Mouse (Mus musculus) natural killer cell, adult 2 months (primary cell): ENCODE measurements around the gene Ttll1.

ENCODE experiments used
- DNase-seq, 2 experiments: peaks; one replicate each; pipeline ENCODE4 v3.0.0; 2022; ENCODE audit warnings: low spot score in 2 of 2

The Ttll1 gene

GRCm38 (mm10) chr15:83510805-83511405 lies at the start of gene Ttll1:
Gene Ttll1 (minus strand): TSS chr15:83510893.
- peak; percentile 92 to 95 for DNase-seq

DNA sequence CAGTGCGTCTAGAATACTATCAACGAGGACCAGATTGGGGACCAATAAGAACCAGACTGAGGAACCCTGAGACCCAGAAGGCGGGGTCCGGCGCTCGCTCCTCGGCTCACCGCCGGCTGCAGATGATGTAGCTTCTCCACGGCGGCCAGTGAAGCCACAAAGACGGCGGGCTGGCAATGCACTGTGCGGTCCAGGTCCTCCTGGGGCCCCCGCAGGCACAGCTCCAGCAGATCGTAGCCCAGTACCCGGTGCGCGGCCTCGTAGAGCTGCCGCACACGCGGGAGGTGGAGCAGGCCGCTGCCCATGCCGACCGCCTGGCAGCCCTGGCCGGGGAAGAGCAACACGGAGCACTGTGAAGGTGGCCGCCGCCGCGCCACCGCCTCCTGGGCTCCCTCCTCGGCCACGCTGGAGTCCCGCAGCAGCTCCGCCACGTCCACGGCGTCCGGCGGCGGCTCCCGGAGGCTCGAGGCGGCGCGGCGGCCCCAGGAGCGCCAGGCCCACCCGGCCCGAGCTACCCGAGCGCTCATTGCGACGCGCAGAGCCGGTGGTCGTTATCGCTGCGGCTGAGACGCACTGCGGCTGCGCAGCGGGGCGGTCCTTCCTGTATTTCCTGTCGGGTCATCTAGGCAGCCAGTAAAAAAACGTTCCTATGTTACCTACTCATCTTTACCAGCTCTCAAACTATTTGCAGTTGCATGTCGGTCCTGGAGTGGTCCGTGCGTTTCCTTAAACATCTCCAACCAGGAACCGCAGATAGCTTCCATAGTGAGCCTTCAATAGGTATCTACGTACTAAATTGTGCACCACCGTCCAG lies 44.7 kb upstream of the Ttll1 start:
- peak; percentile 78 to 84 for DNase-seq

- DNase-seq = no peak
Measured at GRCm38 (mm10) chr15:83553831-83554230, 43.1 kb upstream of the Ttll1 start.

- DNase-seq = no peak
Measured at GRCm38 (mm10) chr15:83550137-83550536, 39.4 kb upstream of the Ttll1 start.

GRCm38 (mm10) chr15:83547144-83547543 lies 36.5 kb upstream of the Ttll1 start:
- DNase-seq = no peak

DNA sequence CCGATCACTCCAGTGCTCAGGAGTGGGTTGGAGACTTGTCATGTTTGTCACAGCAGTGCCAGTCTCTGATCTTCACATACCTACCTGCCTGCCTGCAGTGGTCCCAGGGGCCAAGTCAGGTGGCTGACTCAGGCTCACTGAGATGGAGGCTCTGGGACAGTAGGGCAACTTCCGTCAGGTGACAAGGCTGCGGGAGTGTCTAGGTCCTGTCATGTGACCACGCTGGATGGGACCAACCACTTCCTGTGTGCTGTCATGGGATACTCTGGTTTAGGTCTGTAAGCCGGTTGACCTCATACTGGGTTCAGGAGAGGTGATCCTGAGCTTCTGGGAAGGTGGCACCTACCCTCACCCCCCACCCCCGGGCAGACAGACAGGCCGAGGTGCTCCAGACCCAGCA lies 35.3 kb upstream of the Ttll1 start:
- DNase-seq = no peak

DNA sequence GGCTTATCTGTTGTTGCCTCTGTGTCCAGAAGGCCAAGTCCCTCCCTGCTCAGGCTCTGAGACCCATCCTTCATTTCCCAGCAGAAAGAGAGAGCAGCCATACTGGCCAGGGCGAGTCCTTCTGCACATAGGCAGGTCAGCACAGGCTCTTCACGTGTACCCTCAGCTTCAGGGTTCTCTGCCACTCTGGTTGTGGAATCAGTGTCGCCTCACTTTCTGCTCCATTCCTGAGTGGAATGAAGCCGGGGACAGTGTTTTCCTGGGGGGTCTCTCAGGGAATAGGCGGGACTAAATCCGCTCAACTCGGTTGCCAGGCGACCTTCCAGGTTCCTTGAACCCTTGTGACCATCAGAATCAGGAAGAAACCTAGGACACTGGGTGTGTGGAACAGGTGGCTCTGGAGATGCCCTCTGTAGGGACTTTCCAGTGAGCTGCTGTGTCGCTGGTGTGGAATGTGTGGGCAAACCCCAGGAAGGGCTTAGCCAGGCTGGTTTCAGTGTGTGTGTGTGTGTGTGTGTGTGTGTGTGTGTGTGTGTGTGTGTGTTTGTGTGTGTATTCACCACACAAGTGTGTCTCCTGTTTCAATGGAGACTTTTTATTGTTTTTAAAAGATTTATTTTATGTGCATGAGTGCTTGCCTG lies 31.1 kb upstream of the Ttll1 start:
- DNase-seq = no peak

DNA sequence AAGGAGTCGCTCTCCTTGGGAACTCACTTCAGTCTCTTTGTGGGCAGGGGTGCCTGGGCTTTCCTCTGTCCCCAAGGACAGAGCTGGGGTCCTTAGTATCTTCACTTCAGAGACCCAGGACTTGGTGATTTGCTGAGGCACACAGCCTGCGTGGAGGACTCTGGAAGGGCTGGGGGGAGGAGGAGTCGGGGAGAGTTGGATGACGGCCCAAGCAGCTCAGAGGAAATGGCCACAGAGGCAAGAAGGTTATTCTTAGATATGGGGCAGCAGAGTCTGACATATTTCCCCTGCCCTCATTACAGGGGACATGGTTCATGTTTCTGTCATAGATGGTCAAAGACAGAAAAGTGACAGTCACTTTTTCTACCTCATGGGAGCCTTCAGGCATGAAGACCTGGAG lies 29.2 kb upstream of the Ttll1 start:
- no peak for DNase-seq

GRCm38 (mm10) chr15:83538855-83539254 lies 28.2 kb upstream of the Ttll1 start:
- DNase-seq = no peak

- DNase-seq = no peak
Measured at GRCm38 (mm10) chr15:83535890-83536231, 25.2 kb upstream of the Ttll1 start.

DNA sequence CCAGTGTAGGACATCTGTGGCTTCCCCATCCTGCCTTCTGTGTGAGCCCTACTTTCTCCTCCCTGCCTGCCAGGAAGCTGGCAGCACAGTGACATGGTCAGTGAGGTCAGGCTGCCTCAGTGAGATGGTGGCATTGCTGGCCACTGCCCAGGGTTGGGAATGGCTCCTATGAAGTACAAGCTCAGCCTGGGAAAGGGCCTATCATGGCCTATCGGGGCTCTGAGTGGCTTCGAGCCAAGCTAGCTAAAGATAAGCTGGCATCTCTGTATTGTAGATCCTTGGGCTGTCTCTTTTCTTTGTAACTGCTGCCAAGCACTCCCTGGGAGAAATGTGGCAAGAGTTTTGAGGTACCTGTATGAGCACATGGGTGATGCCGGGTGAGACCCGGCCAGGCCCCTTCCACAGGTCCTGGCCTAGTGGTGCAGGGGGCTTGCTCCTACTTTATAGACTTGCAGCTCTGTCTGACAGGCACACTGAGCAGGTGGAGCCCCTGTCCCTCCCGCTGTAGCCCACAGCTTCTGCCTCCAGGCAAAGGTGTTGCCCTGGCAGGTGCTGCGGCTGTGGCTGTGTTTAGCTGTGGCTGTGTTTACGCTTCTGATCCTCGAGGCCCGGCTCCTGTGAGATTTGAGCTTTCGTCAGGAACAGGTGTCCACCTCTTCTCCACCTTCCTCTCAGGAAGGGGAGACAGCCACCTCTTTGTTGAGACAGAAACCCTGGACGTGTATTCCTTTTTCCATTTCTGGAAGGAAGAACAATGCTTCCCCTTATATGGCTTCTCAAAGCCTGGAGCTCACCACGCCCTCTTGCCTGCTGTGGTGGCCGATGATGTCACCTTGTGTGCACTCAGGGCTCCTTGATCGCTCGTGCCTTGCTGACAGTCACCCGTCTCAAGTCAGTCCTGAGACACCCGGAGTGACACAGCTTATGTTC lies 24.5 kb upstream of the Ttll1 start:
- no peak for DNase-seq

DNA sequence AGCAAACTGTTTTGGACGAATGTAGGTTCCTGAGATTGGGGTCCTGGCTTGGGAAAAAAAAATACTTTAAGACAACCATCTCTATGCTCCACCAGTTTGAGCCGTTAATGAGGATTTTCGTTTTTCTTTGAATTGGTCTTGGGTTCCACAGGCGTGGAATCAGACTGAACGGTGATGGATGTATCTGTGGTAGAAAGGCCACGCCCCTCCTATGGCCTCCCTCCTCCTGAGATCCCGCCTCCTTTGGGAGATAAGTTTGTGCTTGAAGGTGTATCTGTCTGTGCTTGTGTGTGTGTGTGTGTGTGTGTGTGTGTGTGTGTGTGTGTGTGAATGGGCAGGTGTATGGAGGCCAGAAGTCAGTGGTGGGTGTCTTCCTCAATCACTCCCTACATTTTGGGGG lies 21.9 kb upstream of the Ttll1 start:
- no peak for DNase-seq

GRCm38 (mm10) chr15:83531961-83532469 lies 21.3 kb upstream of the Ttll1 start:
- DNase-seq = no peak

DNA sequence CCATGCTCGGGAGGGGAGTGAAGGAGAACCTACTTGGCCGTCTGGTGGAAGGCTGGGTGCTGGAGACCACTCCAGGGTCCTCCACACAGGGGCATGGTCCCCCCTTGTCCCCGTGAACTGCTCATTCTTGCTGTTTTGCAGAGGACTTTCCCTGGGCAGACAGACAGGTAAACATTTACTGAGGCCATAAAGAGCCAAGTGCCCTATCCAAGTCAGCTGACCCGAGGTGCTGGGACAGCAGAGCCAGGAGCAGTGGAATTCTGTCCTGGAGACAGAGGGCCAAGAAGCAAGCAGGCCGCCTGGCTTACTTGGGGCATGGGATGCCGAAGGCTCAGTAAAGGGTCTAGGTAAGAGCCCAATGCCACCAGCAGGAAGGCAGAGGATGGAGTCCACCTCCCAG lies 20.0 kb upstream of the Ttll1 start:
- no peak for DNase-seq

- DNase-seq = no peak
Measured at GRCm38 (mm10) chr15:83530233-83530632, 19.5 kb upstream of the Ttll1 start.

- DNase-seq = no peak
Measured at GRCm38 (mm10) chr15:83529765-83530164, 19.1 kb upstream of the Ttll1 start.

DNA sequence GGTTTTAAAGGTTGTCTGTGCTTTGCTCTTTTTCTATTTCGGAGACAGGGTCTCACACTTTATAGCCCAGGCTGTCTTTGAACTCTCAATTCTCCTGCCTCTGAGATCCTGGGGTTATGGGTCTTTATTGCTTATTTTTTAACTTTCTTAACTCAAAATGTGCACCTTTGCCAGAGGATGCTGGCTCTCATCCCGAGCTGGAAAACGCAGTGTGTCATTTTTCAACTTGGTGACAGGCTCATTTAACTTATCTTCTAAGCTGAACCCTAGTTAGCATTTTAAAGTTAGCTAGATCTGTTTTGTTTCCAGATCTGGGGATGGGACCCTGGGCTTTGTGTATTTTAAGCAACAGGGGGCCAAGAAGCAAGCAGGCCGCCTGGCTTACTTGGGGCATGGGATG lies 18.2 kb upstream of the Ttll1 start:
- DNase-seq = no peak

DNA sequence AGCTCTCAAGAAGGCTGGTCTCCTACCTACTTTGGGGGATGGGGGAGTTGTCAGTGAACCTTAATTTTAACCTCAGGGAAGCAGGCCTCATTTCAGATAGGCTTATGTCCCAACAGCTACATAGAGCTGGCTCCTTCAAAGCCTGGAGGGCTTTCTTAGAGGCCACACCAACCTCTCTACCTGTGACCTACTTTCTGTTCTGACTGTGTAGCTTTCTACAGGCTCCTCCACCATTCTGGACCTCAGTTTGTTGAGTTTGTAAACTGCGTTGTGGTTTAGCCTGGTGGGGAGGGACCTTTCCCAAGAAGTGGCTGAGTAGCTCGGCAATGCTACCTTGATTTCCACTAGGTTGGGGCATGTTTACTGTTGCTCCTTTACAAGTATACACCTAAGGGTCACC lies 17.1 kb upstream of the Ttll1 start:
- DNase-seq = no peak

DNA sequence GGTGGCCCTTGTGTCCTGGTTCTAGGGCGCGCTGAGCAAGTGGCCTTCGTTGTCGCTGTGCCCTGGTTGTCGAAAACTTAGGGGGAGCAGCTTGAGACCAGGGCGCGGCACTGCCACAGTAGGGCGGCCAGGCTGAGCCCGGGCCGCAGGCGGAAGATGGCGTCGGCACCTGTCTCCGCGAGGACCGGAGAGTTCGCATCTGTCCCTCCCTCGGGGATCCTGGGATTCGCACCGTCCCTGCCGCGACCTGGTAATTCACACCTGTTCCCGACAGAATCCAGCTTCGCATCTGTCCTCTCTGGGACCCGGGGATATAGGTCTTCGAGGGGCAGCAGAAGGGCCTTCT lies 16.4 kb upstream of the Ttll1 start:
- peak in 1 of 2 experiments; percentile 14 for DNase-seq

GRCm38 (mm10) chr15:83526424-83527091 lies 15.9 kb upstream of the Ttll1 start, which contains the start of gene Bik:
Gene Bik (plus strand): TSS chr15:83526862.
- DNase-seq = peak; percentile 5 to 19

- DNase-seq = no peak
Measured at GRCm38 (mm10) chr15:83524333-83524729, 13.6 kb upstream of the Ttll1 start.
